Mouse (Mus musculus) stomach, postnatal 0 days (tissue): ENCODE results near the gene Bloc1s2. TPM values are rescaled to one million over a fixed set of nuclear protein-coding genes. Genes with fewer than 3 reads are reported as not detected.

Experiments used
- ATAC-seq: fragments of 200-750 bp; cut with Nextera tagmentation; 2 replicates; pipeline ENCODE4 v1.8.0; 2017; ENCODE audit not compliant: low FRiP score, low TSS enrichment
- DNase-seq: peaks from one replicate; pipeline ENCODE4 v3.0.0-alpha.2; 2016; ENCODE audit warnings: low spot score
- H3K27ac ChIP-seq: fragments of 300-500 bp; sonication (generic); replicated peaks from 2 replicates; pipeline ENCODE4 v1.5.1; 2014; ENCODE audit warnings: mild to moderate bottlenecking, control low read depth
- H3K27me3 ChIP-seq: fragments of 300-500 bp; sonication (generic); 2 replicates; pipeline ENCODE4 v1.6.1; 2014; ENCODE audit warnings: low read length; ENCODE audit not compliant: control insufficient read depth, insufficient read depth
- H3K36me3 ChIP-seq: fragments of 300-500 bp; sonication (generic); 2 replicates; pipeline ENCODE4 v1.6.1; 2014; ENCODE audit warnings: low read length, mixed read lengths; ENCODE audit not compliant: control insufficient read depth, insufficient read depth
- H3K4me1 ChIP-seq: fragments of 300-500 bp; sonication (generic); replicated peaks from 2 replicates; pipeline ENCODE4 v1.6.1; 2014; ENCODE audit warnings: antibody characterized with exemption; ENCODE audit not compliant: control insufficient read depth, insufficient read depth
- H3K4me2 ChIP-seq: fragments of 300-500 bp; sonication (generic); replicated peaks from 2 replicates; pipeline ENCODE4 v1.6.1; 2014; ENCODE audit warnings: low read depth, mild to moderate bottlenecking, control low read depth, moderate library complexity
- H3K4me3 ChIP-seq: fragments of 300-500 bp; sonication (generic); 2 replicates; pipeline ENCODE4 v1.5.1; 2014; ENCODE audit warnings: low read depth, low read length, control low read depth
- H3K9ac ChIP-seq: fragments of 300-500 bp; sonication (generic); 2 replicates; pipeline ENCODE4 v1.6.1; 2014; ENCODE audit warnings: mild to moderate bottlenecking, low read length, control low read depth, mixed read lengths
- H3K9me3 ChIP-seq: fragments of 300-500 bp; sonication (generic); 2 replicates; pipeline ENCODE4 v1.6.1; 2016; ENCODE audit warnings: low read length; ENCODE audit not compliant: control insufficient read depth
- CTCF ChIP-seq: IDR thresholded peaks from 2 replicates; pipeline ENCODE4 v1.5.1; 2016; ENCODE audit warnings: antibody characterized with exemption, low read depth, mild to moderate bottlenecking, moderate library complexity
- EP300 ChIP-seq: optimal IDR thresholded peaks from 2 replicates; pipeline ENCODE3; 2016; ENCODE audit warnings: antibody characterized with exemption
- WGBS: fragments of 180-500 bp; shearing (Covaris S2); extraction: QIAGEN DNeasy Blood & Tissue Kit; methylation state at CpG from one replicate; pipeline ENCODE4 v1.1.7; 2014; 5-methylcytosine and 5-hydroxymethylcytosine counted together
- polyA plus RNA-seq: library from polyadenylated mRNA; unstranded; fragments of >200 nt; fragmentation: Nextera tagmentation; extraction: Ambion mirVana; gene quantifications from 2 replicates; pipeline ENCODE4 v1.2.1, GENCODE M21; 2015

Gene Bloc1s2
- polyA plus RNA-seq, 1 experiment from 2014 or later, result 60.3 TPM

GRCm38 (mm10) chr19:44107661-44108521 lies 38.4 kb downstream of the Bloc1s2 start:
- Histone ChIP-seq H3K27me3 (no peaks in the 10 kb centered on the region), H3K9me3 (no peaks in the 10 kb centered on the region), H3K27ac (peak overlapping the region; percentile 49; the same call in 1 of the 2 replicates), H3K4me1 (no peaks in the 10 kb centered on the region), H3K36me3 (no peaks in the 10 kb centered on the region), H3K4me2 (peak overlapping the region; percentile 77), H3K9ac (peak overlapping the region; percentile 98), H3K4me3 (peak overlapping the region; percentile 92)
- no peak for DNase-seq
- TF ChIP-seq EP300 (no peak), CTCF (no peak)
- peak; percentile 24 for ATAC-seq
- WGBS, result 28% methylated on average over 22 of the region's 22 CpGs

- no peaks in the 10 kb centered on the region for H3K36me3 ChIP-seq
- peak within 1 kb of the TSS; percentile 92 for H3K4me3 ChIP-seq
- peak within 1 kb of the TSS; percentile 56; the same call in 1 of the 2 replicates for H3K27ac ChIP-seq
- no peaks in the 10 kb centered on the region for H3K4me1 ChIP-seq
- peak within 1 kb of the TSS; percentile 98 for H3K9ac ChIP-seq
- H3K9me3 ChIP-seq, result no peaks in the 10 kb centered on the region
- no peaks in the 10 kb centered on the region for H3K27me3 ChIP-seq
- no peak for TF ChIP-seq CTCF
- TF ChIP-seq EP300, result peak; percentile 94
- DNase-seq (peak; percentile 96), ATAC-seq (peak; percentile 98)
- peak within 1 kb of the TSS; percentile 77 for H3K4me2 ChIP-seq
- 1% methylated on average over 65 of the region's 67 CpGs for WGBS
Measured at GRCm38 (mm10) chr19:44106831-44107660, 39.2 kb downstream of the Bloc1s2 start, which contains the start of gene Chuk. TSS of gene Chuk (minus strand) at chr19:44107480.

GRCm38 (mm10) chr19:44104393-44104792 lies 41.9 kb downstream of the Bloc1s2 start:
- no peak for TF ChIP-seq EP300
- TF ChIP-seq CTCF, result no peak
- H3K9me3 ChIP-seq, result no peaks in the 10 kb centered on the region
- no peak overlapping the region for H3K27ac ChIP-seq
- H3K27me3 ChIP-seq, result no peaks in the 10 kb centered on the region
- 92% methylated on average over 1 of the region's 1 CpGs for WGBS
- H3K4me1 ChIP-seq, result no peaks in the 10 kb centered on the region
- no peak overlapping the region for H3K9ac ChIP-seq
- no peak for DNase-seq
- peaks cover 4% of the 10 kb centered on the region; the same call in 1 of the 2 replicates for H3K36me3 ChIP-seq
- H3K4me2 ChIP-seq, result no peak overlapping the region
- ATAC-seq, result no peak
- H3K4me3 ChIP-seq, result no peak overlapping the region

- Histone ChIP-seq H3K4me2 (no peak overlapping the region), H3K4me3 (no peak overlapping the region), H3K9ac (no peak overlapping the region), H3K9me3 (no peaks in the 10 kb centered on the region), H3K27ac (no peak overlapping the region), H3K36me3 (peaks cover 4% of the 10 kb centered on the region; the same call in 1 of the 2 replicates), H3K4me1 (no peaks in the 10 kb centered on the region), H3K27me3 (no peaks in the 10 kb centered on the region)
- TF ChIP-seq CTCF, result no peak
- TF ChIP-seq EP300, result no peak
- no peak for DNase-seq
- no peak for ATAC-seq
- WGBS, result 88% methylated on average over 3 of the region's 3 CpGs
Measured at GRCm38 (mm10) chr19:44103001-44103400, 43.2 kb downstream of the Bloc1s2 start.

- Histone ChIP-seq H3K27ac (no peak overlapping the region), H3K4me3 (no peak overlapping the region), H3K27me3 (no peaks in the 10 kb centered on the region), H3K4me1 (no peaks in the 10 kb centered on the region), H3K9me3 (no peaks in the 10 kb centered on the region), H3K9ac (no peak overlapping the region), H3K36me3 (peaks cover 13% of the 10 kb centered on the region), H3K4me2 (no peak overlapping the region)
- DNase-seq, result no peak
- TF ChIP-seq CTCF, result no peak
- no peak for TF ChIP-seq EP300
- ATAC-seq, result no peak
Measured at GRCm38 (mm10) chr19:44100840-44101239, 45.4 kb downstream of the Bloc1s2 start.

Other genes with a start within 250 kb of the Bloc1s2 start
- gene Dnmbp, start 206.3 kb downstream of the Bloc1s2 start, polyA plus RNA-seq, result 14.2 and 14.6 TPM in 2 replicates
- 45.3 and 47.4 TPM in 2 replicates for gene Cpn1, start 159.9 kb downstream of the Bloc1s2 start, polyA plus RNA-seq
- gene Cyp2c23, start 117.2 kb downstream of the Bloc1s2 start, polyA plus RNA-seq, result 5.5 and 5.6 TPM in 2 replicates
- gene Erlin1, start 76.7 kb downstream of the Bloc1s2 start, polyA plus RNA-seq, result 36.6 and 40.1 TPM in 2 replicates
- gene Chuk, start 39.0 kb downstream of the Bloc1s2 start, polyA plus RNA-seq, result 21.3 and 23.7 TPM in 2 replicates
- 13.0 and 13.6 TPM in 2 replicates for gene Cwf19l1, start 10.6 kb downstream of the Bloc1s2 start, polyA plus RNA-seq
- gene Pkd2l1, start 46.0 kb upstream of the Bloc1s2 start, polyA plus RNA-seq, result not detected in 2 replicates
- gene Scd3, start 56.8 kb upstream of the Bloc1s2 start, polyA plus RNA-seq, result 0.05 and 0.10 TPM in 2 replicates
- gene Scd2, start 147.2 kb upstream of the Bloc1s2 start, polyA plus RNA-seq, result 29.5 and 34.0 TPM in 2 replicates
- 0.08 TPM in 1 of 2 replicates, not detected in the other for gene Scd4, start 186.6 kb upstream of the Bloc1s2 start, polyA plus RNA-seq